Mouse (Mus musculus): ENCODE results near the gene Krt36. TPM values are rescaled to one million over a fixed set of nuclear protein-coding genes. Genes with fewer than 3 reads are reported as not detected.

Krt36 gene
- total RNA-seq, 2 experiments from 2014 or later: not detected

DNA sequence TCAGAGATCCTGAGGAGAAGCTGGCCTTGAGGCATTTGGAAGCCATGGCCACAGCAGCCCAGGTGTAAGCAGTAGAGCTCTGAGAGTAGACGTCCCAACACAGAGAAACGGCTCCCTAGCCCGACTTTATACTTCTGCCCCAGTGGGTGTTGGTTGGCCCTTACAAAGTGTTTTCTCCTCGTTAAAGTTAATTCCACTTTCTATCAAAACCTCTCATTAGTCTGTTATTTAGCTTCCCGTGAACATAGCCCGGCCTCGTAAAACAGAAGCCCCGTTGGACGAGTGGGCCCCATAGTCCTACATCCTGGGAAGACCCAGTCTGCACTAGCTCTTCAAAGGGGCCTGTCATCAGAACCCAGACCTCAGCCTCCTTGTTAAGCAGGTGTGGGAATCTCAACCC, 9.3 kb downstream of the Krt36 start, which contains the start of gene Krt35:
Krt35 (minus strand) TSS at position 101 of the 400 bp plus-strand sequence.
- ATAC-seq (replicated peaks; ENCODE audit: low FRiP score, poor library complexity, severe bottlenecking): no peak

DNA sequence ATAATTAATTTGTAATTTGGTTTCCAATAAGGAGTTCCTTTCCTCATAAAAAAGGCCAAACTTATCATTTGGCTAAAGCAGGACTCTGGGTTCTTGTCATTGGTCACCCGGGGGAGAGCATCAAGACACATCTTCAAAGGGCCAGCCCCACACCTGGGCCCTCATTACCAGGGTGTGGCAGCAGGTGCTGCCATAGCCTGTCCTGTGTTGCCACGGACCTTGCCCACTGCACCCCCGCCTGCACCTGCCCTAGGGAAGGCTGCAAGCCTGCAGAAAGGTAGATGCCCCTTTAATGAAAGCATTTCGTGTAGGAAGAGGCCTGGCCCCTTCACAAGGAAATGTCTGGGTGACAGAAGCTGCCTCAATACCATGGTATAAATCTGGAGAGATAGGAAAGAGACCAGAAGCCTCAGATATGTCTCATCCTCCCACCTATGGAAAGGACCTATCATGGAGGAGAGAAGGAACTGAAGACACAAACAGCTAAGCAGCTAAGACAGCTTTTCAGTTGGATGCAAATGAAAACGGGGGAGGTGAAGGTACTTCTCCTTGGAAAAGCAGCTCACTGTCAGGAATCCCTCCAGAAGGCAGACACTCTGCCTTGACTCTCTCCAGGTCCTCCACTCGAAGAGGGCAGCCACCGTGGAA, 16.9 kb downstream of the Krt36 start:
- ATAC-seq (replicated peaks; ENCODE audit: low FRiP score, poor library complexity, severe bottlenecking): no peak

DNA sequence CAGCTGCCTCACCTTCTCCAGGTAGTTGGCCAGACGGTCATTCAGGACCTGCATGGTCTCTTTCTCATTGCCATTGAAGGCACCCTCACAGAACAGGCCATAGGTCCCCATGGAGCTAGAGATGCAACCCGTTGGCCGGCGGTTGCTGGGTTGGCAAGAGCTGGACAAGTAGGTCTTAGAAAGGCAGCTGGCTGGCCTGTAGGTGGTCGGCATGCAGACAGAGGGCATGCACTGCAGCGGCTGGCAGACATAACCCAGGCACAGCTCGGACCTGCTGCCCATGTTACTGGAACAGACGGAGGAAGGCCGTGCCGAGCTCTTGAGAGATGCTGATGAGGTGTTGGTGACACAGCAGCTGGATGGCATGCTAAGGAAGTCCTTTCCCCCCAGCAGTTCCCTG, 17.6 kb downstream of the Krt36 start, which contains the start of gene Krt32:
Krt32 (minus strand) TSS at position 366 of the 400 bp plus-strand sequence.
- ATAC-seq (replicated peaks; ENCODE audit: low FRiP score, poor library complexity, severe bottlenecking): no peak

DNA sequence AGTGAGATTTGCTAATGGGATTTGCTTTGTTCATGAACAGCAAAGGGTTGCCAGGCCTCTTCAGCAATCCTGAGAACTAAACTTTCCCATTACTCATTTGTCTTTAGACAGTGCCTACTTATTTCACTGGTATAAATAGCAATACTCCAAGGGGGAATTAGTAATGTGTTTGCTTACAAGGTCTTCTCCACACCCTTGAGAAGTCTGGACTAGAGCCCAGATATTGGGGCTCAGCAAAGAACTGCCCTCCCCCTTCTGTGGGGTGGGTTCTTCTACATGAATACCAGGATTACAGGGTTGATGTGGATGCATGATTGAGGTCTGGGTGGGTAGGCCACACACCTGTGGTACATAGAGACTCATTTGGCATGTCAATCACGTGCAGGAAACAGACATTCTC, 31.6 kb downstream of the Krt36 start:
- no peak for ATAC-seq (replicated peaks; ENCODE audit: low FRiP score, poor library complexity, severe bottlenecking)

DNA sequence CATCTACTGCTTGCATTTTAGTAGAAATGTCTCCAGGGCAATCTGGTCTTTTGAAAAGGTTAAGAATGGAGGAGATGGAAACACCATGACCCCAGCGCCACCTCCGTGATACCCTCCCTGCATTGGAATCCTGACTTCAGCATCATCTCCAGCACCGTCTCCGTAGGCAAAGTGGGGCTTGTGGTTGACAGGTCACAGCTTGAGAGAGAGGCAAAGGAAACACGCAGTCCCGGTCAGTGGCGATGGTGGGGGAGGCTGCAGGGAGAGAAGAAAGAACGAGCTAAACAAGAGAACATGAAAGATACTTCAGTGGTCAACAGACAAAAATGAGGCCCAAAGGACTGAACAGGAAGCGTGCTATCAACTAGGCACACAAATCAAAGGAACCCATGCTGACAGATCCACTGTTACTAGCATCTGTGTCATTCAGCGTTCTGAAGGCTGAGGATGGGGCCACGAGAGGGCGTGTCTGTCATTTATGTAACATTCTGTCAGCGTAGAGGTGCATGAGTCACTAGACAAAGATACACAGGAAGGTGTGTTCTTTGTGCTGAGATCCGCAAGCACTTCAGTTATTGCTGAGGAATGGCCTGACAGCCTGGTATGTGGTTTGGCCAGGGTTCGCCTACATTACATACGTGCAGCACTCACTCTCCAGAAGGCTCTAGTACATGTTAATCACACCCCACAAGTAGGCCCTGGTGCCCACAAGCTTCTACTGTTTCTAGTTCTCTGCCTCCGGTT, 38.0 kb downstream of the Krt36 start:
- no peak for ATAC-seq (replicated peaks; ENCODE audit: low FRiP score, poor library complexity, severe bottlenecking)

DNA sequence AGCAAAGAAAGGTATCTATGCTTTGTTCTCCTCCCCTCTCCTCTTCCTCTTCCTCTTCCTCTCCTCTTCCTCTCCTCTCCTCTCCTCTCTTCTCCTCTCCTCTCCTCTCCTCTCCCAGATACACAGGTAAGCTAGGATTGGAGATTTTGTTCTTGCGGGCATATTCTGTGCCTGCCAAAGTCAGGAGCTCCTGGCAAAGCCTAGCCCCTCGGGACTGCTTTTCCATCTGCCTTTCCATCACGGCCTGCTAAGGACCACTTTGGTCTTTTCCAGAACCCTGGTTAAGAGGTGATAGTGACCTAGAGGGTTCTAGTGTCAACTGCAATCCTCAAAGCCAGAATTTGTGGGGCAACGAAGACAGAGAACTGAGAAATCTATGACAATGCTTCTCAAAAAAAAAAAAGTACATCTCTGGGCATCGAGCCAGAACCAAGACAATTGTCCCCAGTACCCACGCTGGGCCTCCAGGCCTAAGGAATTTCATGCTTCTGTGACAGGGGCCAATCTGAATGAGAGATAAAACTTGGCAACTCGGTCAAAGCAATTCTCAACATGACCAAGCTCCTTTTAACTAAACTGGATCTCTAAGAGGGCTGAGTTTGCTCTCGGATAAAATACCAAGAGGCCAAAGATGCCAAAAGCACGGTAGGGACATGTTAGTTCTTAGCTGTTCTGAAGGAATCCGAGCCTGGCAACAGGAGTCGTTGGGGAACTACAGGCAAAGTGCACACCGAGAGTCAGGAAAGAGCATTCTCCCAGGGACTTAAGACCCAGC, 39.0 kb downstream of the Krt36 start:
- no peak for ATAC-seq (replicated peaks; ENCODE audit: low FRiP score, poor library complexity, severe bottlenecking)

DNA sequence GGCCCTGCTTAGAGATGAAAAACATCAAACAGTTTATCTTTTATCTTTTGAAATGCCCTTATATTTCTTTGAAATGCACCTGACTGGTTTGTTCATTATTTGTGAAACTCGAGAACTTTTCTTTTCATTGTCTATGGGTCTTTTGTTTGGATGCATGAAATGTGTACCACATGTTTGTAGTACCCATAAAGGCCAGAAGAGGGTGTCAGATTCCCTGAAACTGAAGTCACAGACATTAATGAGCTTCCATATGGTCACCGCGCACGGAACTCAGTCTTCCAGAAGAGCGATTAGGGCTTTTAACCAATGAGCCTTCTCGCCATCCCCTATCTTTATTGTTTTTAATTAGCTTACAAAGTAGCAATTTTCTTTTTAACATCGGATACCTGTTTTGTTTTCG, 46.6 kb downstream of the Krt36 start:
- ATAC-seq (replicated peaks; ENCODE audit: low FRiP score, poor library complexity, severe bottlenecking): no peak

DNA sequence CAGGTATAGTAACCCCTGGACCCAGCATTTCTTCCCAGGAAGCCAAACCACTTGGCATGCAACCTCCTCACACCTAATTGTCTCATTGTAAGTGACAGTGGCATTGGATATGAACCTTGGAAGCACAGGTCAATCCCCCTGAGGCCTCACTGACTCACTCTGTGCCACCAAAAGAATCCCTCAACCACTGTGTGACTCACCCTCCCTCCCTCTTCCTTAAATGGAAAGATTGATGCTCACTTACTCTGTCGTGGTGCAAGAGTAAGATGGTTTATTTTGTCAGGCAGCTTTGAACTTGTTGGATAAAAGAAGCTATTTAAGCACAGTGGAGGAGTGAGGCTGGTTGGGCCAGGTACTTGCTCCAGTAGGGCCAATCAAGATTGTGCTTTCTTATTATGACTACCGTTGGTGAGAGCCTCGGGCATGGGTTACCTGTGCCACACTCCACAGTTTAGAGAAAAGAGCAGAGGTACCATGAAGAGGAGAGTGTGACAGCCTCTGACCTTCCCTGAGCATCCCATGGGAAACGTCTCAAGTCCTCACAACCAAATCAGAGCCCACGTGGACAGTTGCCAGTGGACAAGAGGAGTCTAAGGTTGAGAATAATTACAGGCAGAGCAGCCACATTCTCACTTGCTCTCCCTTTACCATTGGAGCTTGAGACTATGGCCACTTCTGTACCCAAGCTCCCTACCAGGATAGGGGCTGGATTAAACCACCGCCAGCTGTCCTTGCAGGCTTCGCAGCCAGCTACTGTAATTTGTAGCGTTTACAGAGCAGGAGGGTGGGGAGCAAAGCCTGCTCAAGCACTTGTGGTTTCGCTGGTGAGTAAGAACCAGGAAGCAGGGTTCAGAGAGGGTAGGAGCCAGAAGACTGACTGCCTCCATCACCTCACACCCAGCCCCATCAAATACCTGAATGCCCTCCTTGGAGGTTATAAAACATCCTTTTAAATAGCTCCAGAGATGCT, 49.5 kb downstream of the Krt36 start:
- ATAC-seq (replicated peaks; ENCODE audit: low FRiP score, poor library complexity, severe bottlenecking): no peak

Other genes with a start within 250 kb of the Krt36 start
- gene Gm11568, start 247.7 kb downstream of the Krt36 start, total RNA-seq (2015; ENCODE audit: low replicate concordance): not detected in 2 replicates
- gene Gm11568, start 247.7 kb downstream of the Krt36 start, total RNA-seq (2017; ENCODE audit: low replicate concordance): not detected in 2 replicates
- gene Gm11559, start 241.2 kb downstream of the Krt36 start, total RNA-seq (2015; ENCODE audit: low replicate concordance): not detected in 2 replicates
- not detected in 2 replicates for gene Gm11559, start 241.2 kb downstream of the Krt36 start, total RNA-seq (2017; ENCODE audit: low replicate concordance)
- not detected in 2 replicates for gene Krtap9-1, start 232.2 kb downstream of the Krt36 start, total RNA-seq (2015; ENCODE audit: low replicate concordance)
- not detected in 2 replicates for gene Krtap9-1, start 232.2 kb downstream of the Krt36 start, total RNA-seq (2017; ENCODE audit: low replicate concordance)
- not detected in 2 replicates for gene Gm11567, start 226.4 kb downstream of the Krt36 start, total RNA-seq (2015; ENCODE audit: low replicate concordance)
- gene Gm11567, start 226.4 kb downstream of the Krt36 start, total RNA-seq (2017; ENCODE audit: low replicate concordance): not detected in 2 replicates
- not detected in 2 replicates for gene Krtap31-1, start 197.7 kb downstream of the Krt36 start, total RNA-seq (2015; ENCODE audit: low replicate concordance)
- gene Krtap31-1, start 197.7 kb downstream of the Krt36 start, total RNA-seq (2017; ENCODE audit: low replicate concordance): not detected in 2 replicates
- gene Gm11565, start 190.9 kb downstream of the Krt36 start, total RNA-seq (2015; ENCODE audit: low replicate concordance): not detected in 2 replicates
- not detected in 2 replicates for gene Gm11565, start 190.9 kb downstream of the Krt36 start, total RNA-seq (2017; ENCODE audit: low replicate concordance)
- gene Krtap31-2, start 169.3 kb downstream of the Krt36 start, total RNA-seq (2015; ENCODE audit: low replicate concordance): not detected in 2 replicates
- not detected in 2 replicates for gene Krtap31-2, start 169.3 kb downstream of the Krt36 start, total RNA-seq (2017; ENCODE audit: low replicate concordance)
- gene Krtap9-5, start 157.2 kb downstream of the Krt36 start, total RNA-seq (2015; ENCODE audit: low replicate concordance): not detected in 2 replicates
- not detected in 2 replicates for gene Krtap9-5, start 157.2 kb downstream of the Krt36 start, total RNA-seq (2017; ENCODE audit: low replicate concordance)
- not detected in 2 replicates for gene Krtap29-1, start 126.6 kb downstream of the Krt36 start, total RNA-seq (2015; ENCODE audit: low replicate concordance)
- not detected in 2 replicates for gene Krtap29-1, start 126.6 kb downstream of the Krt36 start, total RNA-seq (2017; ENCODE audit: low replicate concordance)
- gene Krtap16-1, start 119.0 kb downstream of the Krt36 start, total RNA-seq (2015; ENCODE audit: low replicate concordance): not detected in 2 replicates
- not detected in 2 replicates for gene Krtap16-1, start 119.0 kb downstream of the Krt36 start, total RNA-seq (2017; ENCODE audit: low replicate concordance)
- gene Krtap17-1, start 111.6 kb downstream of the Krt36 start, total RNA-seq (2015; ENCODE audit: low replicate concordance): not detected in 2 replicates
- not detected in 2 replicates for gene Krtap17-1, start 111.6 kb downstream of the Krt36 start, total RNA-seq (2017; ENCODE audit: low replicate concordance)
- not detected in 2 replicates for gene Krt33a, start 89.4 kb downstream of the Krt36 start, total RNA-seq (2015; ENCODE audit: low replicate concordance)
- not detected in 2 replicates for gene Krt33a, start 89.4 kb downstream of the Krt36 start, total RNA-seq (2017; ENCODE audit: low replicate concordance)
- not detected in 2 replicates for gene Krt33b, start 75.8 kb downstream of the Krt36 start, total RNA-seq (2015; ENCODE audit: low replicate concordance)
- gene Krt33b, start 75.8 kb downstream of the Krt36 start, total RNA-seq (2017; ENCODE audit: low replicate concordance): not detected in 2 replicates
- gene Krt34, start 64.1 kb downstream of the Krt36 start, total RNA-seq (2015; ENCODE audit: low replicate concordance): not detected in 2 replicates
- gene Krt34, start 64.1 kb downstream of the Krt36 start, total RNA-seq (2017; ENCODE audit: low replicate concordance): not detected in 2 replicates
- gene Krt31, start 55.1 kb downstream of the Krt36 start, total RNA-seq (2015; ENCODE audit: low replicate concordance): not detected in 2 replicates
- gene Krt31, start 55.1 kb downstream of the Krt36 start, total RNA-seq (2017; ENCODE audit: low replicate concordance): not detected in 2 replicates
- gene Krt32, start 17.4 kb downstream of the Krt36 start, total RNA-seq (2015; ENCODE audit: low replicate concordance): not detected in 2 replicates
- not detected in 2 replicates for gene Krt32, start 17.4 kb downstream of the Krt36 start, total RNA-seq (2017; ENCODE audit: low replicate concordance)
- not detected in 2 replicates for gene Krt35, start 9.4 kb downstream of the Krt36 start, total RNA-seq (2015; ENCODE audit: low replicate concordance)
- gene Krt35, start 9.4 kb downstream of the Krt36 start, total RNA-seq (2017; ENCODE audit: low replicate concordance): not detected in 2 replicates
- not detected in 2 replicates for gene Krt13, start 15.9 kb upstream of the Krt36 start, total RNA-seq (2015; ENCODE audit: low replicate concordance)
- gene Krt13, start 15.9 kb upstream of the Krt36 start, total RNA-seq (2017; ENCODE audit: low replicate concordance): not detected in 2 replicates
- gene Krt15, start 30.3 kb upstream of the Krt36 start, total RNA-seq (2015; ENCODE audit: low replicate concordance): not detected in 2 replicates
- not detected in 2 replicates for gene Krt15, start 30.3 kb upstream of the Krt36 start, total RNA-seq (2017; ENCODE audit: low replicate concordance)
- not detected in 2 replicates for gene Krt19, start 43.0 kb upstream of the Krt36 start, total RNA-seq (2015; ENCODE audit: low replicate concordance)
- gene Krt19, start 43.0 kb upstream of the Krt36 start, total RNA-seq (2017; ENCODE audit: low replicate concordance): not detected in 2 replicates
- not detected in 2 replicates for gene Krt9, start 87.6 kb upstream of the Krt36 start, total RNA-seq (2015; ENCODE audit: low replicate concordance)
- gene Krt9, start 87.6 kb upstream of the Krt36 start, total RNA-seq (2017; ENCODE audit: low replicate concordance): not detected in 2 replicates
- not detected in 2 replicates for gene Krt14, start 101.9 kb upstream of the Krt36 start, total RNA-seq (2015; ENCODE audit: low replicate concordance)
- not detected in 2 replicates for gene Krt14, start 101.9 kb upstream of the Krt36 start, total RNA-seq (2017; ENCODE audit: low replicate concordance)
- not detected in 2 replicates for gene Krt16, start 143.3 kb upstream of the Krt36 start, total RNA-seq (2015; ENCODE audit: low replicate concordance)
- not detected in 2 replicates for gene Krt16, start 143.3 kb upstream of the Krt36 start, total RNA-seq (2017; ENCODE audit: low replicate concordance)
- gene Krt17, start 155.4 kb upstream of the Krt36 start, total RNA-seq (2015; ENCODE audit: low replicate concordance): not detected in 2 replicates
- not detected in 2 replicates for gene Krt17, start 155.4 kb upstream of the Krt36 start, total RNA-seq (2017; ENCODE audit: low replicate concordance)
- not detected in 2 replicates for gene Krt42, start 164.2 kb upstream of the Krt36 start, total RNA-seq (2015; ENCODE audit: low replicate concordance)
- not detected in 2 replicates for gene Krt42, start 164.2 kb upstream of the Krt36 start, total RNA-seq (2017; ENCODE audit: low replicate concordance)
- gene Eif1, start 214.3 kb upstream of the Krt36 start, total RNA-seq (2015; ENCODE audit: low replicate concordance): 1,616 and 1,886 TPM in 2 replicates
- gene Eif1, start 214.3 kb upstream of the Krt36 start, total RNA-seq (2017; ENCODE audit: low replicate concordance): 389 and 952 TPM in 2 replicates
- gene Gast, start 228.8 kb upstream of the Krt36 start, total RNA-seq (2015; ENCODE audit: low replicate concordance): not detected in 2 replicates
- not detected in 2 replicates for gene Gast, start 228.8 kb upstream of the Krt36 start, total RNA-seq (2017; ENCODE audit: low replicate concordance)

Data from erythroid progenitor cell, adult 5-6 weeks (primary cell).